Mouse (Mus musculus): ENCODE results near the gene Nagpa.

Nagpa gene

GRCm38 (mm10) chr16:5186234-5186633 is 17.6 kb downstream of the Nagpa start:
- no peak for DNase-seq

GRCm38 (mm10) chr16:5185691-5186090 is 18.1 kb downstream of the Nagpa start:
- peak; percentile 10 for DNase-seq

GRCm38 (mm10) chr16:5184956-5185355 is 18.9 kb downstream of the Nagpa start:
- no peak for DNase-seq

- no peak for DNase-seq
These were observed 19.7 kb downstream of the Nagpa start for GRCm38 (mm10) chr16:5184101-5184500.

- no peak for DNase-seq
These were observed 20.4 kb downstream of the Nagpa start for GRCm38 (mm10) chr16:5183310-5183975.

GRCm38 (mm10) chr16:5172636-5173035 is 31.2 kb downstream of the Nagpa start:
- DNase-seq = no peak

- DNase-seq = peak; percentile 8
These were observed 35.0 kb downstream of the Nagpa start for GRCm38 (mm10) chr16:5168829-5169228.

- no peak for DNase-seq
These were observed 35.8 kb downstream of the Nagpa start for GRCm38 (mm10) chr16:5168038-5168437.

- no peak for DNase-seq
These were observed 39.5 kb downstream of the Nagpa start for GRCm38 (mm10) chr16:5164327-5164726.

GRCm38 (mm10) chr16:5159248-5159647 is 44.6 kb downstream of the Nagpa start:
- no peak for DNase-seq

- DNase-seq = no peak
These were observed 46.7 kb downstream of the Nagpa start for GRCm38 (mm10) chr16:5157113-5157512.

- DNase-seq = no peak
These were observed 47.3 kb downstream of the Nagpa start for GRCm38 (mm10) chr16:5156495-5156894.

- DNase-seq = no peak
These were observed 48.8 kb downstream of the Nagpa start for GRCm38 (mm10) chr16:5155014-5155413.

GRCm38 (mm10) chr16:5153299-5154026 is 50.3 kb downstream of the Nagpa start:
- no peak for DNase-seq

GRCm38 (mm10) chr16:5150544-5150943 is 53.3 kb downstream of the Nagpa start:
- DNase-seq = no peak

GRCm38 (mm10) chr16:5147037-5147385 is 56.8 kb downstream of the Nagpa start, which contains the start of gene Sec14l5:
TSS of gene Sec14l5 (plus strand) at chr16:5147109.
- DNase-seq = no peak

- DNase-seq = peak; percentile 83
These were observed 57.3 kb downstream of the Nagpa start for GRCm38 (mm10) chr16:5146367-5147036.

- peak; percentile 74 for DNase-seq
These were observed 58.2 kb downstream of the Nagpa start for GRCm38 (mm10) chr16:5145570-5145969.

Measured in kidney, adult 18-20 months (tissue).